In genomic region chr2:179679866-179680265, GRCm38 (mm10) we compare ENCODE assay signal across 17 mouse cellular contexts.
DNase-seq lines count a peak whose midpoint lies in the region; ATAC-seq and TF ChIP-seq lines count a peak whose summit lies in the region.
"Had no signal": no experiment of that assay in that cellular context is flagged by ENCODE, and none has a peak within 500 bp of the region (broad histone marks: within the 10 kb centered on the region; RNA-seq: fewer than 3 reads in every experiment).

No protein-coding gene starts in this region.

- H3K9ac ChIP-seq in forebrain, postnatal 0 days = 0 out of 2 replicates have a peak overlapping the region, but pooled peaks have one; percentile 14
- no peak overlapping the region for H3K9ac ChIP-seq in forebrain, embryonic 11.5 days (ENCODE audit: low read length)
- no peak overlapping the region for H3K9ac ChIP-seq in kidney, embryonic 16.5 days (replicated peaks; ENCODE audit: low read length)
- H3K9ac ChIP-seq: embryonic facial prominence, embryonic 15.5 days; lung, embryonic 14.5 days had no signal

- peak; percentile 79 for ATAC-seq in forebrain, postnatal 0 days
- ATAC-seq in forebrain, embryonic 11.5 days (replicated peaks; ENCODE audit: low FRiP score) = no peak
- ATAC-seq in kidney, embryonic 16.5 days (ENCODE audit: low FRiP score, low TSS enrichment) = no peak

- no peak for TF ChIP-seq CTCF in forebrain, postnatal 0 days (IDR thresholded peaks at IDR 0.05; ENCODE audit: low read depth)

- no peak overlapping the region for H3K27ac ChIP-seq in forebrain, postnatal 0 days (ENCODE audit: low read depth, low read length)
- no peak overlapping the region for H3K27ac ChIP-seq in forebrain, embryonic 11.5 days (ENCODE audit: low read depth, low read length)
- H3K27ac ChIP-seq in kidney, embryonic 16.5 days (ENCODE audit: low read length) = no peak overlapping the region
- H3K27ac ChIP-seq: embryonic facial prominence, embryonic 15.5 days; gastrocnemius, adult 2 months; hindbrain, embryonic 10.5 days had no signal

- H3K4me3 ChIP-seq in forebrain, postnatal 0 days (ENCODE audit: low read depth, low read length) = no peak overlapping the region
- H3K4me3 ChIP-seq in forebrain, embryonic 11.5 days (ENCODE audit: low read depth, low read length) = no peak overlapping the region
- no peak overlapping the region for H3K4me3 ChIP-seq in kidney, embryonic 16.5 days (ENCODE audit: low read length)
- H3K4me3 ChIP-seq: embryonic facial prominence, embryonic 15.5 days; gastrocnemius, adult 2 months; hindbrain, embryonic 10.5 days had no signal

- H3K27me3 ChIP-seq in forebrain, postnatal 0 days (ENCODE audit: insufficient read depth, low read length) = no peaks in the 10 kb centered on the region
- no peaks in the 10 kb centered on the region for H3K27me3 ChIP-seq in forebrain, embryonic 11.5 days (ENCODE audit: control insufficient read depth, insufficient read depth, low read length)
- H3K27me3 ChIP-seq in kidney, embryonic 16.5 days (ENCODE audit: insufficient read depth, low read length) = no peaks in the 10 kb centered on the region

- WGBS in forebrain, postnatal 0 days = 58% methylated on average over 5 of the region's 5 CpGs
- 84% methylated on average over 5 of the region's 5 CpGs for WGBS in forebrain, embryonic 11.5 days
- 60% methylated on average over 5 of the region's 5 CpGs for WGBS in kidney, embryonic 16.5 days

- peak; percentile 61 for DNase-seq in forebrain, postnatal 0 days
- DNase-seq in forebrain, embryonic 11.5 days (ENCODE audit: low spot score) = no peak
- DNase-seq in cerebellum, adult 18-20 months = peak; percentile 29 to 39
- DNase-seq in frontal cortex, postnatal 10 days (ENCODE audit: low spot score in 2 of 2) = peak; percentile 12 to 19
- DNase-seq in right cerebral cortex, postnatal 10 days (ENCODE audit: low spot score in 2 of 2) = peak; percentile 52 to 58
- DNase-seq in adrenal gland, adult 2 months = no peak
- no peak for DNase-seq in heart, postnatal 14 days
- DNase-seq: adrenal gland, postnatal 36 days; gastrocnemius, adult 2 months; kidney, adult 18-20 months; liver; lung, embryonic 14.5 days had no signal

- no peaks in the 10 kb centered on the region for H3K9me3 ChIP-seq in forebrain, postnatal 0 days (ENCODE audit: low read length)
- no peaks in the 10 kb centered on the region for H3K9me3 ChIP-seq in forebrain, embryonic 11.5 days (ENCODE audit: control insufficient read depth, low read length)
- H3K9me3 ChIP-seq in kidney, embryonic 16.5 days (ENCODE audit: low read length) = no peaks in the 10 kb centered on the region
- H3K9me3 ChIP-seq: embryonic facial prominence, embryonic 15.5 days; hindbrain, embryonic 10.5 days had no signal

- no peak overlapping the region for H3K4me2 ChIP-seq in forebrain, postnatal 0 days (ENCODE audit: low read depth)
- no peak overlapping the region for H3K4me2 ChIP-seq in forebrain, embryonic 11.5 days (ENCODE audit: low read depth, low read length, severe bottlenecking)
- H3K4me2 ChIP-seq in kidney, embryonic 16.5 days (replicated peaks; ENCODE audit: low read depth, low read length) = no peak overlapping the region
- H3K4me2 ChIP-seq: embryonic facial prominence, embryonic 15.5 days; heart, embryonic 11.5 days; lung, embryonic 14.5 days had no signal

- no peaks in the 10 kb centered on the region for H3K4me1 ChIP-seq in forebrain, postnatal 0 days (ENCODE audit: insufficient read depth)
- no peaks in the 10 kb centered on the region for H3K4me1 ChIP-seq in forebrain, embryonic 11.5 days (replicated peaks; ENCODE audit: control insufficient read depth, insufficient read depth, low read length)
- no peaks in the 10 kb centered on the region for H3K4me1 ChIP-seq in kidney, embryonic 16.5 days (ENCODE audit: insufficient read depth, low read length)
- H3K4me1 ChIP-seq: embryonic facial prominence, embryonic 15.5 days; hindbrain, embryonic 10.5 days had no signal

- intact Hi-C loops in heart, postnatal 14 days (cut with DNase I) = loop anchor here (2.0 kb wide), 1 partner anchor 193 kb away; no protein-coding TSS in a partner anchor

- no peaks in the 10 kb centered on the region for H3K36me3 ChIP-seq in forebrain, postnatal 0 days (ENCODE audit: insufficient read depth)
- H3K36me3 ChIP-seq in forebrain, embryonic 11.5 days (ENCODE audit: control insufficient read depth, insufficient read depth, low read length) = no peaks in the 10 kb centered on the region
- H3K36me3 ChIP-seq in kidney, embryonic 16.5 days (ENCODE audit: insufficient read depth, low read length) = no peaks in the 10 kb centered on the region
- H3K36me3 ChIP-seq: embryonic facial prominence, embryonic 15.5 days; G1E; hindbrain, embryonic 10.5 days had no signal

Comparison
In these comparisons a context has a peak if more than half of its experiments do, and no peak if none do; other contexts are left out.
1. DNase-seq: peak in forebrain, postnatal 0 days (single experiment), cerebellum, adult 18-20 months (2 of 2), frontal cortex, postnatal 10 days (2 of 2) and right cerebral cortex, postnatal 10 days (2 of 2); none in forebrain, embryonic 11.5 days (single experiment), adrenal gland, adult 2 months (single experiment) and heart, postnatal 14 days (0 of 2).